Mouse (Mus musculus) ES-CJ7 (cell line): ENCODE measurements around the gene Dnah3.

Source experiments
- DNase-seq: peaks from one replicate; pipeline ENCODE4 v3.0.0; 2011; ENCODE audit warnings: low read depth, low spot score

Dnah3 gene

DNA sequence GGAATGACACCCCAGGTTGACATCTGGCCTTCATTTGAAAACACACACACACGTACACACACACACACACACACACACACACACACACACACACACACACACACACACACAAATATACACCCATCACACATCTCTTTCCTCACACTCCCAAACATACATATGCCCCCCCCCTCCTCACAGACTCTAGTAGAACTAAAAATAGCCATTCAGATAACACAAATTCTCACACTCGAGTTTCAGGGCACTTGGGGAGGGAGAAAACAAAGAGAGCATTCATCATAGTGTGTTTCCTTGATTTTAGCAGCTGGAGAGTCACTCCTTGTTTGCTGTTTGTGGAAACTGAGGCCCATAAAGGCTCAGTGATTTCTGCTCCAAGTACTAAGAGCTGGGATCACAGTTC, 41.1 kb downstream of the Dnah3 start:
- DNase-seq, result no peak

DNA sequence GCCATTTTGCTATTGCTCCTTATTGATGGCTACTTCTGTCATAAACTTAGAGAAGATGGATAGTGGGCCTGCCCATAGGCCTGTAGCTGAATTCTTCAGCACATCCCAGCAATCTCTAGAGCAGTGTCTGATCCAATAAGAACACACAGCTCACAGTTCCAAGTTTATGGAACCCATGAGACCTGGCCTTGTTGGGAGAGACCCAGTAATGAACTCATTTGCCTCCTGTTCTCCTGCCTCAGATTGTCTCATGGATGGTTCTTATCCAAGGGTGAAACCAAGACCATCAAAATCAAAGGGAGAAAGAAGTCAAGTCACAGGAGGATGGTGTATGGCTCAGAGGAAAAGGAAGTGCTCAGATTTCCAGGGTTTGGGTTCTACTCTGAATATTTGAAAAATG, 44.6 kb downstream of the Dnah3 start:
- DNase-seq, result no peak

DNA sequence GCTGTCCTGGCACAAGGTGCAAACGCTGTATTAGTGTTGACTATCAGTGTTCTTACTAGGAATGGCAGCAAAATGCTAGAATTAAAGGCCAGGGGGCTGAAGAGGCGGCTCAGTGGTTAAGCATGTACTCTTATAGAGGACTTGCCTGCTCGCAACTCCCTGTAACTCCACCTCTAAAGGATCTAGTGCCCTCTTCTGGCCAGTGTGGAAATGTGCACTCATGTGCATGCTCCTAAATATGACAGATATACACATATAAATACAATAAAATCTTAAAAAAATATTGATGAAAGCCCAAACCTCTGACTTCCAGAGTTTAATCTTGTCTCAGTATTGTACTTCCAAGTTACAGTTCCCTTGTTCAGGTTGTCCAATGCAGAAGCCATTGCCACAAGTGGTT, 51.1 kb downstream of the Dnah3 start:
- peak; percentile 46 for DNase-seq

DNA sequence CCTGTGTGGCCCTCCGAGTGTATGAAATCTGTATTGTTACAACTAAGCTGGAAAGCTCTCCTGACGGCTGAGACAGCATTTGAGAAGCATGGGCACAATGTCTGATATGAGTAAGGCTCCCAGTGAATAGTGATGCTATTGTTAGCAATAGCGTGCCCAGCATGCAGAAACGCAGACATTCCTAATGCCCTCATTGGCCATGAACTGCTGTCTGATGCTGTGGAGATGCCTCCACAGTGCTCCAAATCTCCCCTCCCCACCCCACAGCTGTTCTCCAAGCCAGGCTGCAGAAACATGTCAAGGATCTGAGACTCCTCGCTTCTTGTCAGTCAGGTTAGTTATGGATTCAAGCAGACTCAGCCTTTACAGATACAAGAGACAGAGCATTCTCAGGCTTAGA, 58.7 kb downstream of the Dnah3 start:
- DNase-seq, result no peak

DNA sequence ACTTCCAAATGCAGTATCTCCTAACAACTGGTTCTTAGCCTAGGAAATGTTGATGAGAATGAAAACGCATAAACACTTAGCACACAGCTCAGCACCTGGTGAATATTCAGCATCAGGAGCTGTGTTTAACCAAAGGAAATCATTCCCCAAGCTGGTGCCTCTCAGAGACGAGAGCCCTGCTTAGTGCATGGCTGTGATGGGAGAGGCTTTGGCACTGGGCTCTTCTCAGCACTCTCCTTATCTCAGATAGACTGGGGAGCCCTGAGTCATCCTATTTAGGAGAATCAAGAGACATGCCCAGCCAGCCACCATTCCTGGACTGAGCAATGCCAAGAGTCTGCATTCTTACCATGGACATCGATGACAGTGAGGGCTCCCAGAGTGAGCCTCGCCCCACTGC, 60.1 kb downstream of the Dnah3 start:
- no peak for DNase-seq

DNA sequence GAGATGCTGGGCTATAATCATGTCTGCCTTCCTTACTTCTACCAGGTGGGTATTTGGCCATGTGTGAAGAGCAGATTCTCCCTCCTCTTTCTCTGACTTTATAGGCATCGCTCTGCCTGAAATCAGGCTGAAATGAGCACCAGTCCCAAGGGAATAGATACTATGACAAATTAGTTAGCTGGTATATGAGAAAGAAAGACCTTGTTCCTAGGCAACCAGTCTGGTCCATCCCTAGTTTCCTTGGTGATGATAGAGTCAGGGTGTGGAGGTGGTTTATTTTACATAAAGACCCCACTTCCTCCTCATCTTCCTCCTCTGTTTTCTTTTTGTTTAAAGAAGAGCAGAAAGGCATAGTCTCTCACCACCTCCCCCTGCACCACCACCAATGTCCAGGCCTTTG, 60.5 kb downstream of the Dnah3 start:
- DNase-seq, result no peak

DNA sequence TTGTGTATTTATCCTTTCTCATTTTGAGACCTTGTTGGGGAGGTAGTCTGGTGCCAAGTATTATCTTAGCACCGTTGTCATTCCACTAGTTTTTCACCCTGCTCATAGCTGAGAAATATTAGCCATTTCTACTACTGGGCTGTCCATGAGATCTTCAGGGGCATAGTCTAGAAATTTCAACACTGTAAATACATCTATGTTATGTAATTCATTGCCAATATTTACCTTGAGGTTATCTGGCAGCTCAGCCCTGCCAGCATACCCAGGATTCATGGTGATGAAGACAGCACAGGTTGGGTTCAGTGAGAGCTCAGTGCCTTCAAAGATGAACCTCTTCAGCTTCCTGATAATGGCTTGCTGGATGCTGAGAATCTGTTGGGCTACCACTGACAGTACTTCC, 66.4 kb downstream of the Dnah3 start:
- DNase-seq, result no peak

DNA sequence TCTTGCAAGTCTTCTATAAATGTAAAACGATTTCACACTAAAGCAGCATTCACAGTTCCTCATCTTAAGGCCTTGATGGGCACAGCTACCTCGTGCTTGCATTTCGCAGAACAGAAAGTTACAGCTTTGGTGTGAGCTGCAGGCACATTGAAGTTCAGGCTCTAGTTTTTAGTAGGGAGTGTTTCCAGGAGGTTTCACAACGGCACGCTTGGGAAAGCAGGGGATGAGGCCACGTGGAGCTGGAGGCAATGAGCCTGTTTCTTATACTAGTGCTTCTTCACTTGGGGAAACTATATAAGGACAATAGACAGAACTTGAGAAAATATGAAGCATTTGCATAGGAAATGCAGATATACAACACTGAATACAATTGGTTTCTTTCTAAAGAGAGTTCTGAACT, 98.0 kb downstream of the Dnah3 start:
- no peak for DNase-seq

DNA sequence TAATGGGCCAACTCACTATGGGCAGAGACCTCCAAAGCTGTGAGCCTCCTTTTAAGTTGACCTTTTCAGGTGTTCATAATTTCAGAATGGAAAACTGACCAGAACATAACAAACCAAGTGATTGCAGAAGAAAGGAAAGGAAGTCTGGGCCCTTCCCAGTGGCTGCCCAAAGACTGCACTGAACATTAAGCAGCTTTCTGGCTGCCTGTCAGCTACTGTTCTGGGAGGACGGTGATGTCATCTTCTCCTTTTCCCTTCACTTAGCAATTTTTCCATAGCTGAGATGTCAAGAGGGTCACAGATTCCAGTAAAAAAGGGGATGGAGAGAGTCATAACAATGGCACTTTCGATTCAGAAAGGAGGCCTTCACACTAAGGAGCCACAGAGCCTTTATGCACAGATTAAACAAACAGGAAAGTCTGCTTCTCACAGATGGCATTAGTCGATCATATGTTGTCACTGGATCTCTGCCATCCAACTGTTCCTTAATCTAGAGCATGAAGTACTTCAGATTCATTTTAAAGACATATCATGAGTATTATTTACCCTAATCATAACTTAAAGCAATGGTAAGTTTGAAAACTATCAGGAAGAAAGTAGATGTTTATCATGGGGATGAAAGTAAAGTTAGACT, 109.7 kb downstream of the Dnah3 start:
- no peak for DNase-seq

DNA sequence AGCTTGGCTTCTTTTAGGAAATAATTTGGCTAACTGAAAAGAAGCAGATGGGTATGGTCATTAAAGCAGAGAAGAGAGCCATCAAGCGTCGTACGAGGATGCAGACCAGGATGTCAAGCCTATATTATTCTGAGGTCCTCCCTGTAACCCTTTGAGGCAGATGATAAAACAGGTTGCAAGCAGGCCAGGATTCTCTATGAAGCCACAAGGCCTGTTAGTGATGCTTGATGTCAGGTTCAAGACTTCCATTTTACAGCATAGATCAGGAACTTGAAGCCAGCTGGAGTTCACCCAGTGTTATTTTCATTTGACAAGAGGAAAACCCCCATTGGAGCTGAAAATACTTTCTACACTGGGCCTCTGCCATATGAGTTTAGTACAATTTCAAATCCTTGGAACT, 114.9 kb downstream of the Dnah3 start:
- no peak for DNase-seq

DNA sequence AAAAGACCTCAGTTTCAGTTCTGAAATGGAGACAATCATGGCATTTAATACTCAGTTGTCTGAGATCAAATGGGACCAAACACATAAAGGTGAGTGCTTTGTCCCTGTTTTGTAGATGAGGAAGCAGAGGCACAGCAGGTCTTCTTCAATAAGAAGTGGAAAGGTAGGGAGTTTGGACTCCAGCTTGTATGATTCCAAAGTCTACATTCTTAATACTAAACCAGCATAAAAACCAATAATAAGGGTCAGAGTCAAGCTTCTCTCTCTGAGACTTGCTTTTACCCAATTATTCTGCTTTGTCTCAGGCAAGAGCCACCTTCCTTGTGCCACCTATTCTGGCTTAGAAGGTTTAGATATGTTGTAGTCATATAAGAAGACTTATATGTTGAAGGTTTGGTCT, 116.5 kb downstream of the Dnah3 start:
- DNase-seq, result no peak

DNA sequence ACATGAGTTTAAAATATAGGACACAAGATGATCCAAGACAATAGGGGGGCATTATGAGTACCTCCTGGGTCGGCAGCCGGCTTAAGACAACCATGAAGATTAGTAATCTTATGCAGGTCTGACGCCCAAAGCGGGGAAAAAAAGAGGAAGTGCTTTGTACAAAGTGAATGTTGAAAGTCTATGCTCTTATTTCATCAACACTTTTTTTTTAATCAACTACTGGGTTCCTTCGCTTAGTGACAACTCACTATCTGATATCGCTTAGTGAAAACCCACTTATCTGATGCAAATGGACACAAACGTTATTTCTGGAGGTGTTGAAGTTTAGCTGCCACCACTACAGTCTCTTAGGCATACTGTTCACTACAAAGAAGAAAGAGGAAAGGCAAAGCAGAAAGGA, 117.5 kb downstream of the Dnah3 start:
- no peak for DNase-seq

DNA sequence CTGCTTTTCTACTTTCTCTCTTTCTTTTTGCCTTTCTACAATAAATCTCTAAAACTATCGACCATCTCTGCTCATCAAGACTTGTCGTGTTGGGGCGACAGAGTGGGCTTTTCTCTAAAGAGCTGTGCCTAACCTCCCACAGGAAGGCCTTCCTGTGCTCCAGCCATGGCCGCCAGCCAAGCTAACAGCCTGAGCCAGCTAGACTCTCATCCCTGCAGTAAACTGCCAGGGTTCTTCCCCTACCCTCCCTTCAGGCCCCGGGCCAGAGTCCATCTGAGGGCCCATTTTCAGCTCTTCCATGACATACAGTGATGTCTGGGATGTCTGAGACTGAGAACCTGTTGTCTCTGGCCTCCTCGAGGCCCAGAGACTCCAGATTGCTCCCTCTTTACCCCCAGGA, 118.8 kb downstream of the Dnah3 start:
- DNase-seq, result no peak

DNA sequence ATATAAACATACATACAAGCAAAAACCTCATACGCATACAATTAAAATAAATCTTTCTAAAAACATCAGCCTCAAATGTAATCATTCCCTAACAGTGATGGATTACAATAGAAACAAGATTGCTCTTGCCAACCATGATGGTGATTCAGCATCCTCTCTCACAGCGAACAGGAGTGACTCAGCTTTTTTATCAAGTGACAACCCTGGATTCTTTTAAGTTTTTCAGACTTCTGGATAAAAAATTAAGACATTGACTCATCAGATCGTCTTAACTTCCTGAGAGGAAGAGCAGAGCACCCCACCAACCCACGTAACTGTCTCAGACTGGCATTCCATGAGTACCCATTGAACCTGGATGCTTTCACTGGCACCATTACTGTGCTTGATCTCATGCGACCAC, 120.9 kb downstream of the Dnah3 start:
- DNase-seq, result no peak

DNA sequence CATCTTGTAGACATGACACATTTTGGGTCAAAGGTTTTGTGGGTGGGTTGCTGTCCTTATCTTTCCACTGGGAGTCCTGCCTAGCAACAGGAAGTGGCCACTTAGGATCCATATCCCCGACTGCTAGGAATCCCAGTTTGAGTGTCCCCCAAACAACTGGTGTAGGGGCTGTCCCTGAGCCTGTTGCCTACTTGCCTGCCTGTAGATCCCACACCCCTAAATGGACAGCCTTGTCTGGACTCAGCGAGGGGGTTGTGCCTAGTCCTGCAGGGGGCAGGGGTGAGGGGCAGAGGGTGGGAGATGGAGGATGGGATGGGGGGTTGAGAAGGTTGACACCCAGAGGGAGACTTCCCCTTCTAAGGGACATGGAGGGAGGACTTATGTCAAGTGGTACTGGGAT, 125.8 kb downstream of the Dnah3 start:
- no peak for DNase-seq

DNA sequence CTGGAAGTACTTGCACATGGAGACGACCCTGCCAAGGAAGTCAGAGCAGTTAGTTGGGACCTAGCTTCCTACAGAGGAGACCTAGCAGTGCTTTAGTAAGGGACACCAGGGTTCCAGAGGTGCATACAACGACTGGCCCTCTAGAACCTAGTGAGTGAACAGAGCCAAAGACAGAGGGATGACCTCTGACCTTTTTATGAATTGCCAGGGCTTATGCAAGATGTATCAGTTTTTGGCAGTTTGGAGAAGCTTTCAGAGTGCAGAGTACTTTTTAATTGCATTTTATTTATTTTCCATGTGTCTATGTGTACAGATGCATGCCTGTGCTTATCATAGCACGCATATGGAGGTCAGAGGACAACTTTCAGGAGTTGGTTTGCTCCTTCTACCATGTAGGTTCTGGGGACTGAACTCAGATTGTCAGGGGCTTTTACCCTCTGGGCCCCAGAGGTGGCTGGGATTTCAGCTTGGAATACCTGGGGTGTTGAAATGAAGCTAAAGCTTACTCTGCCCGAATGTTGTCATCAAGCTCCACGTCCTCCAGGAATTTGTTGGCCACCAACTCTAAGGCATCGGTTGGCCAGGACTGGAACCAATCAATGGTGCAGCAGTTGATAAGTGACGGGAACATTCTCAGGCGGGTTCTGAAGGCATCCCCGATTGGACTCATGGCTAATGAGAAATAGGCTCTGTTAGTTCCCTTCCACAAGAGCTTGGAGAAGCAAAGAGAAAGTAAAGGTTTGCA, 129.3 kb downstream of the Dnah3 start:
- DNase-seq, result no peak

DNA sequence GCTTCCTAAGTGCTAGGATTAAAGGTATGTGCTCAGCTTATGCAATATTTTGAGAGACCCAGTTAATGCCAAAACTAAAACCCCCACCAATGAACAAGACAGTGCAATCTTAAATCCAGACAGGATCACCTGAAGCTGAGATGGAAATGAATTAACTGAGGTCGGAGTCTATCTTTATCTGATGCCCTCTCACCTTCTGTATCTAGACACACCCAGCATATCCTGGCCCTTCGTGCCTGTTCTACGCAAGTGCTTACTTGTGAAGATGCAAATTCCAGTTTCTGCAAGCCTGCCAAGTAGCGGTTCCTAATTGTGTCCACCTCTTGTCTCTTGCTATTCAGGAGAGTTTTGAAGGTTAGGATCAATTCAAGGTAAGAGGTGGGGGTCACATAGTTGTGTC, 129.9 kb downstream of the Dnah3 start:
- DNase-seq, result no peak

DNA sequence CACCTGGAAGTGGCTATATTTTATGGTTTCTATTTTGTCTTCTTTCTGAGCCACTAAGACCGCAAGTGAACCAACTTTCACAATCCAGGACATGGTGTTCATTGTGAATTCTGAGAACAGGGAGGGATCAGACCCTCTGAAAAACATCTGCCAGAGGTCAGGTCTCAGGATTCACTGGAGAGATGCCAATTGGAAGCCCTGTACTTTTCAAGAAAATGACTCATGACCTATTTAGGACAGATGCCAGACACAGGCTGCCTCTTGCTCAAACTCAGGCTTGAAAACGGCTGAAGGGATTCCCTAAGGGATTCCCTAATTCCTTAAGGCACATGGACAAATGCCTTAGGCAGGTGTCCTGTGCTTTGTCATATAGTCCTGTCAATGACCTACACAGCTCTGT, 134.0 kb downstream of the Dnah3 start:
- DNase-seq, result no peak

DNA sequence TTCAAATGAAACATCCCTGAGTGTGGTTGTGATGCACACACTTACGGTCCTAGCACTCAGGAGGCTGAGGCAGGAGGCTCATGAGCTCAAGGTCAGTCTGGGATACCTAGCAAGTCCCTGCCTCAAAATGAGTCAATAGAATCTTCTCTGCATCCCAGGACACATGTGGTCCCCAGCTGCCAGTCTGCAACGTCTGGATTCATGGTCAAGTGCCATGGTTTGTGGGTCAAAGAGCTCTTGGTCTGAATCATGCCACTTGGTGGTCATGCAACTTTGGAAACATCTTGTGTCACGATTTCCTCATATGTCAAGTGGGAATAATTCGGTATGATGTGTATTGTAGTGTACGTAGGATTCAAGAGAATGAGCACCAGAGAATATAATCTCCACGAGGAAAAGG, 134.5 kb downstream of the Dnah3 start:
- no peak for DNase-seq

DNA sequence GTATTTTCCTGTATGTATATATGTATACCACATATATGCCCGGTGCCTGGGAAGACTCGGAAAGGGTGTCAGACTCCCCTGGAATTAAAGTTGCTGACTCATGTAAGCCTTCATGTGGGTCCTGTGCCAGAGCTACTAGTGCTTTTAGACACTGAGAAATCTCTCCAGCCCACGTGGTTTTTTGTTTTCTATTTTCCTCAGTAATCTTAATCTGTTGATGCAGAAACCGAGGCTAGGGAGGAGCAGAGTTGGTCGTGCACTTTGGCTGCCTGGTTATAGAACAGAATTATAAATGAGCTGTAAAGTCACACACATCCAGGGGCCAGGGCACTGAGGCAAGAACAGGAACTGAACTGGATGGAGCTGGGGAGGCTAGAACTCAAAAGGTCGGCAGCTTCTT, 135.1 kb downstream of the Dnah3 start:
- no peak for DNase-seq

DNA sequence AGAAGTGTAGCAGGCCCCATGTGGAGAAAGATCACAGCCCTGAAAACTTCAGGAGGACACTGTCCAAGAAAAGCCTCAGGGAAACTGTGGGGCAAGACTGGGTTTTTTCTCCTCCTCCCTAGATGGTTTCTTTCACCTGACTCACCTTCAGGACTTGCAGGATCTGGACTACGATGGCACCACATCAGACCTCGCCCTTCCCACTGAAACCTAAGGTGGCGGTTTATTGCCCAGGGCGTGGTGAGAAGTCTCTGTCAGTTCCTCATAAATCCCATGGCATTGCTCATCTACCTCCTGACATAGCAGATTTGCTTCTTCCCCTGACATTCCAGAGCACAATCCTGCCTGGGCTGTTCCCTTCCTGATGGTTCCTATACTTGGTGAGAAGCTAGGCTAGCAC, 135.6 kb downstream of the Dnah3 start:
- DNase-seq, result no peak

DNA sequence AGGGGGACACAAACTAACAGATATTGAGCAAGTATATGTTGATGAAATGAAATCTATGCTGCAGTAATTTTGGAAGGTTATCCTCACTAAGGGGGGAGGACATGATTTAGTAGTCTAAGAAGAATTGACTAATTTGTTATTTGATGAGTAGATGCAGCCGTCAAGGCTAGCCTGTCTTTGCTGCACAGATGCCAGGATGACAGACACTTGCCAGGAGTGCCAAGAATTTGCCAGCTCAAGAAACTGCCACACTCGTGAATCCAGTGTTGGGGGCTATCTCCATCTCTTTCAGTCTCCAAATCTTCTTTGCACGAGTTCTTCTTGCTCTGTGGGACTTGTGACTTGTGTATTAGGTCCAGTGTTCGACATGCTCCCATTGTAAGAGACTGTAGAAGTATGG, 136.0 kb downstream of the Dnah3 start:
- DNase-seq, result no peak

DNA sequence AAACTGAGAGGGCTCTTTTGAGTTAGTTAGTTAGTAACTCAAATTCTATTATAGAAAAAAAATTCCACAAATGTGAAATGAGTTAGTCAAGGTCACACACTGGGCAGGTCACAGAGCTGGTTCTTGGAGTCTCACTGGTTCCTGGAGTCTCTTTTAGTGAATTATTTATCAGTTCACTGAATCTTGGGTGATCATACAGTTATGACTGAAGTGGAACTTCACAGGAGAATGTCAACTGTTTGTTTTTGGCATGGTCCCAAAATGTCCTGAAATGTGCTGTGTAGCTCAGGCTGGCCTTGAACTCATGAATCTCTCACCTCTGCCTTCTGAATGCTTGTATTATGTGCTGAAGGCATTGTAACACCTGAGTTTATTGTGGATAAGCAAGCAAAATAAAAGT, 137.7 kb downstream of the Dnah3 start:
- no peak for DNase-seq

DNA sequence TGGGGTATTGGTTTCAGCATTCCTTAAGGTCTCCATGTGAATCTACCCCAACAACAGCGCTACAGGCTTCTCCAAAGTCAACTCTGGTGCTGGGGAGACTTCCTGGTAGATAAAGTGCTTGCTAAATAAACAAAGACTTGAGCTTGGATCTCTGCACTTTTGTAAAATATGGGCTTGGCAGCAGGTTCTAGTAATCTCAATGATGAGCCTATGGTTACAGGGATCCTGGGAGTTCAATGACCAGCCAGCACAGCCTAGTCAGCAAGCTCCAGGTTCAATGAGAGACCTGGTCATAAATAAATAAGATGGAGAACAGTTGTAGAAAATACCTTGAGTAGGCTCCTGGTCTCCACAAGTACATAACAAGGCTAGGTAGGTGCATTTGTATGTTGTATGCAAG, 141.0 kb downstream of the Dnah3 start:
- no peak for DNase-seq
